Mouse (Mus musculus): ENCODE data around the gene Edrf1. TPM values are rescaled to one million over a fixed set of nuclear protein-coding genes. Genes with fewer than 3 reads are reported as not detected.

Gene Edrf1
- polyA plus RNA-seq, 1 experiment = 5.2 TPM

DNA sequence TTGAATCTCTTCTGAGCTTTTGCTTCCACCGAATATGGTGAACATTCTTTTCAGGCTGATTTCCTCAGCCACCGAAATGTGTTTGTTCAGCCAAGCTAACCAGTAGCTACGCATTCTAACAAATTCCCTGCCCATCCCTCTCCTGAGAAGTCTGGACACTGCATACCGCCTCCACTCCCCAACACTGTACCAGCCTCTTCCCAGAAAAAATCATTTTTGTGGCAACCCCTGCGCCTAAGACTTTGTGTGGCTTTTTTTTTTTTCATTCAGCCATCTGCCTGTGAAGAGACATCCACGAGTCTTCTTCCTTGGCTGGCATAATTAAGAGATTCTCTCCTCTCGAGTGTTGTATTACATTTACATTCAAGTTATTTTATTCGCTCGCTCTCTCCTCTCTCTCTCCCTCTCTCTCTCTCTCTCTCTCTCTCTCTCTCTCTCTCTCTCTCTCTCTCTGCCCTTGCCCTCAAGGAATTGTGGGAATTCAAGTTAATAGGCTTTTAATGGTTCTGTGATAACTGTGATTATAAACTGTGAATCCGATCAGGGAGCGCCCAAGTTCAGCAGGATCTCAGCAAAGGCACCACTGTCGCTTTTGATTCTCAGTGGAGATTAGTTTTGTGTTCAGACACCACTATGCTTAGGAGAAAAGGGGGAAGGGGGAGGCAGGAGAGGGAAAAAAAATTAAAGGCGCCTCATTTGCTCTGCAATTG lies 28.6 kb upstream of the Edrf1 start:
- Histone ChIP-seq H3K27me3 (ENCODE audit: control insufficient read depth, insufficient read depth, insufficient read length) (peaks cover 30% of the 10 kb centered on the region), H3ac (ENCODE audit: control insufficient read depth, insufficient read length) (no peak overlapping the region), H3K4me3 (no peak overlapping the region), H3K36me3 (ENCODE audit: control insufficient read depth, insufficient read depth) (no peaks in the 10 kb centered on the region), H3K79me2 (ENCODE audit: control insufficient read depth, insufficient read depth) (no peaks in the 10 kb centered on the region), H3K4me2 (ENCODE audit: low read depth) (no peak overlapping the region)
- TF ChIP-seq TCF12 (IDR thresholded peaks at IDR 0.05; ENCODE audit: insufficient read depth, poor library complexity, severe bottlenecking) (no peak), TCF3 (IDR thresholded peaks at IDR 0.05; ENCODE audit: insufficient read length, low read depth) (no peak), CEBPB (IDR thresholded peaks at IDR 0.05; ENCODE audit: insufficient read depth, poor library complexity, severe bottlenecking) (no peak), SRF (IDR thresholded peaks at IDR 0.05; ENCODE audit: control insufficient read depth, insufficient read length, low read depth) (no peak), POLR2AphosphoS2 (IDR thresholded peaks at IDR 0.05; ENCODE audit: insufficient read length, low read depth) (no peak), E2F4 (IDR thresholded peaks at IDR 0.05; ENCODE audit: insufficient read depth) (no peak), POLR2A (IDR thresholded peaks at IDR 0.05; ENCODE audit: insufficient read length, low read depth) (no peak), REST (IDR thresholded peaks at IDR 0.05; ENCODE audit: insufficient read depth, insufficient read length) (no peak), USF1 (IDR thresholded peaks at IDR 0.05; ENCODE audit: low read depth) (no peak), MYOD1 (IDR thresholded peaks at IDR 0.05; ENCODE audit: control insufficient read depth in 1 of 3, insufficient read length in 2 of 3, low read depth in 2 of 3) (no peak), MYOG (IDR thresholded peaks at IDR 0.05; ENCODE audit: control insufficient read depth in 1 of 3, insufficient read depth in 1 of 3, insufficient read length in 2 of 3, low read depth in 2 of 3) (no peak), MAX (IDR thresholded peaks at IDR 0.05; ENCODE audit: low read depth) (no peak)

DNA sequence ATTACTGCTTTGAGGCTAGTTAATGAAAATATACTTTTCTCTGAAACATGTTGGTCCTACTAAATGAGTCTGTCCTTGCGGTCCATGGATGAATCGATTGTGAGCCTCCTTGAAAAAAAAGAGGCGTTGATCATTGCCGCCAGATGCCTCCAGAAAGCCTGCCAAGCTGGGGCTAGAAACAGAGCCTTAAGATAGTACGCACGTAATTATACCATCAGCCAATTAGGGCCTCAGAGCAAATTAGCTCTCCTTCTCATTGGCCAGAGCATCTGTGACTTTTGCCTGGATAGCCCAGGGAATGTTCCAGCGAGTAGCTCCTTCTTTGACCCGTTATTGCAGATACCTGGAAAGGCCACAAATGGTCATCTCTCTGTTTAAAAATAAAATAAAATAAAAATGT lies 27.8 kb upstream of the Edrf1 start:
- peaks cover 38% of the 10 kb centered on the region for H3K27me3 ChIP-seq (ENCODE audit: control insufficient read depth, insufficient read depth, insufficient read length)
- no peak for TF ChIP-seq MAX (IDR thresholded peaks at IDR 0.05; ENCODE audit: low read depth)
- TF ChIP-seq TCF12 (IDR thresholded peaks at IDR 0.05; ENCODE audit: insufficient read depth, poor library complexity, severe bottlenecking) = no peak
- TF ChIP-seq REST (IDR thresholded peaks at IDR 0.05; ENCODE audit: insufficient read depth, insufficient read length) = no peak
- no peak overlapping the region for H3ac ChIP-seq (ENCODE audit: control insufficient read depth, insufficient read length)
- H3K4me3 ChIP-seq = no peak overlapping the region
- no peaks in the 10 kb centered on the region for H3K79me2 ChIP-seq (ENCODE audit: control insufficient read depth, insufficient read depth)
- H3K36me3 ChIP-seq (ENCODE audit: control insufficient read depth, insufficient read depth) = no peaks in the 10 kb centered on the region
- H3K4me2 ChIP-seq (ENCODE audit: low read depth) = no peak overlapping the region

DNA sequence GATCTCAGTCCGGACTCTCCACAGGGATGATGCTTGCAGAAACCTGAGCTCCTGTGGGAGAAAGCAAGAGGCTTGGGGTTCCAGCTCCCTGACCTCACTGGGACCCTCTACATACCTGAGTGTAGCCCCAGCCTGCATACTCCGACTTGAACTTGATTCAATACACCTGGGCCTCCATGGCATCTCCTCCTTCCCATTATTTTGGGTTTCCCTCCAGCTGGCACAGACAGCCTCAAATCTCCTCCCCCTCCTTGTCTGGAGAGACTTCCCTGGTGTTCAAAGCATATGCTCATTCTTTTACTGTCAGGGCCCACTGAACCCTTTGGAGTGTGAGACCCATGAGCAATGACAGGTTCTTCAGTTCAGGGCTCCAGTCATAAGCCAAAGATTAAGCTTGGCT lies 24.4 kb upstream of the Edrf1 start:
- peaks cover 42% of the 10 kb centered on the region for H3K27me3 ChIP-seq (ENCODE audit: control insufficient read depth, insufficient read depth, insufficient read length)
- TF ChIP-seq MYOD1 (IDR thresholded peaks at IDR 0.05; ENCODE audit: control insufficient read depth in 1 of 3, insufficient read length in 2 of 3, low read depth in 2 of 3) (no peak), USF1 (IDR thresholded peaks at IDR 0.05; ENCODE audit: low read depth) (no peak), MYOG (IDR thresholded peaks at IDR 0.05; ENCODE audit: control insufficient read depth in 1 of 3, insufficient read depth in 1 of 3, insufficient read length in 2 of 3, low read depth in 2 of 3) (no peak), CEBPB (IDR thresholded peaks at IDR 0.05; ENCODE audit: insufficient read depth, poor library complexity, severe bottlenecking) (no peak), SRF (IDR thresholded peaks at IDR 0.05; ENCODE audit: control insufficient read depth, insufficient read length, low read depth) (no peak), TCF3 (IDR thresholded peaks at IDR 0.05; ENCODE audit: insufficient read length, low read depth) (no peak), REST (IDR thresholded peaks at IDR 0.05; ENCODE audit: insufficient read depth, insufficient read length) (no peak)
- H3K4me2 ChIP-seq (ENCODE audit: low read depth) = no peak overlapping the region
- no peaks in the 10 kb centered on the region for H3K36me3 ChIP-seq (ENCODE audit: control insufficient read depth, insufficient read depth)
- H3K4me3 ChIP-seq = no peak overlapping the region
- H3K79me2 ChIP-seq (ENCODE audit: control insufficient read depth, insufficient read depth) = no peaks in the 10 kb centered on the region
- no peak overlapping the region for H3ac ChIP-seq (ENCODE audit: control insufficient read depth, insufficient read length)

DNA sequence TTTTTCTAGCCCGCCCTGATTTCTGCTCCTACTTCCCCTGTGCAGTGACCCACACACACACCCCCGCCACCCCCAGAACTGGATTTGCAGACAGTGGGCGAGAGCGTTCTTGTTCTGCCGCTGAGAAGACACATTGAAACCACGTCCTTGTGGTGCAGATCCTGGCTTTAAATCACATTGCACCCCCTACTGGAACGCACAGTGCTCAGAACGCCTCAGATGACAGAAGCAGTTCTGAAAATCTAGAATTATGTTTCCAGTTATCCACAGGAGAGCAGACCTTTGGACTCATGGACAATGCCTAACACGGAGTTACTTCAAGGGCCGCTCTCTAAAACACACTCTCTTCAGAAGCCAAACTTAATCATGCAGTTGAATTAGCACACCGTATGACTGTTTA lies 16.6 kb upstream of the Edrf1 start:
- Histone ChIP-seq H3K4me3 (no peak overlapping the region), H3K27me3 (ENCODE audit: control insufficient read depth, insufficient read depth, insufficient read length) (peaks cover 67% of the 10 kb centered on the region), H3ac (ENCODE audit: control insufficient read depth, insufficient read length) (no peak overlapping the region), H3K79me2 (ENCODE audit: control insufficient read depth, insufficient read depth) (no peaks in the 10 kb centered on the region), H3K4me2 (ENCODE audit: low read depth) (no peak overlapping the region), H3K36me3 (ENCODE audit: control insufficient read depth, insufficient read depth) (no peaks in the 10 kb centered on the region)
- no peak for TF ChIP-seq SRF (IDR thresholded peaks at IDR 0.05; ENCODE audit: control insufficient read depth, insufficient read length, low read depth)
- no peak for TF ChIP-seq CEBPB (IDR thresholded peaks at IDR 0.05; ENCODE audit: insufficient read depth, poor library complexity, severe bottlenecking)
- TF ChIP-seq TCF3 (IDR thresholded peaks at IDR 0.05; ENCODE audit: insufficient read length, low read depth) = no peak
- TF ChIP-seq MAX (IDR thresholded peaks at IDR 0.05; ENCODE audit: low read depth) = no peak
- TF ChIP-seq REST (IDR thresholded peaks at IDR 0.05; ENCODE audit: insufficient read depth, insufficient read length) = no peak
- no peak for TF ChIP-seq USF1 (IDR thresholded peaks at IDR 0.05; ENCODE audit: low read depth)
- TF ChIP-seq E2F4 (IDR thresholded peaks at IDR 0.05; ENCODE audit: insufficient read depth) = no peak
- no peak for TF ChIP-seq MYOD1 (IDR thresholded peaks at IDR 0.05; ENCODE audit: control insufficient read depth in 1 of 3, insufficient read length in 2 of 3, low read depth in 2 of 3)
- no peak for TF ChIP-seq POLR2AphosphoS2 (IDR thresholded peaks at IDR 0.05; ENCODE audit: insufficient read length, low read depth)
- no peak for TF ChIP-seq MYOG (IDR thresholded peaks at IDR 0.05; ENCODE audit: control insufficient read depth in 1 of 3, insufficient read depth in 1 of 3, insufficient read length in 2 of 3, low read depth in 2 of 3)
- TF ChIP-seq POLR2A (IDR thresholded peaks at IDR 0.05; ENCODE audit: insufficient read length, low read depth) = no peak
- TF ChIP-seq TCF12 (IDR thresholded peaks at IDR 0.05; ENCODE audit: insufficient read depth, poor library complexity, severe bottlenecking) = no peak

DNA sequence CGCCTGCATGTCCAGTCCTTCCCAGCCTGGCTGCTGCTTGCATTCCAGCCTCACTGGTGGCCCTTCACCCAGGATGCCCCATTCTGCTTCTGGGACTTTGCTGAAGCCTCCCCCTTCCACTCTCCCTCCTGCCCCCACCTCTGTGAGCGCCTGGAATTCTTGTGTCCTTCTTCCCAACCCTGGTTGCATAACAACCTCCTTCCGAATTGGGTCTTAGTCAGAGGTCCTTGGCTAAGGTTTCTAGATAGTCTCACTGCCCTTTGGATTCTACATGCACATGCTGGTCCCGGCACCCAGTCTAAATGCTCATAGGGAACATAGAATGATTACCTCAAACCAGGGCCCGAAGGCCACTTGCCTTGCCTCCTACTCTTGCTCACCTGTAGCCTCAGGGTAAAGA lies 14.1 kb upstream of the Edrf1 start:
- Histone ChIP-seq H3ac (ENCODE audit: control insufficient read depth, insufficient read length) (no peak overlapping the region), H3K79me2 (ENCODE audit: control insufficient read depth, insufficient read depth) (no peaks in the 10 kb centered on the region), H3K4me2 (ENCODE audit: low read depth) (no peak overlapping the region), H3K36me3 (ENCODE audit: control insufficient read depth, insufficient read depth) (no peaks in the 10 kb centered on the region), H3K27me3 (ENCODE audit: control insufficient read depth, insufficient read depth, insufficient read length) (peaks cover 60% of the 10 kb centered on the region), H3K4me3 (no peak overlapping the region)
- TF ChIP-seq POLR2AphosphoS2 (IDR thresholded peaks at IDR 0.05; ENCODE audit: insufficient read length, low read depth) = no peak
- TF ChIP-seq CEBPB (IDR thresholded peaks at IDR 0.05; ENCODE audit: insufficient read depth, poor library complexity, severe bottlenecking) = no peak
- no peak for TF ChIP-seq MYOG (IDR thresholded peaks at IDR 0.05; ENCODE audit: control insufficient read depth in 1 of 3, insufficient read depth in 1 of 3, insufficient read length in 2 of 3, low read depth in 2 of 3)
- no peak for TF ChIP-seq USF1 (IDR thresholded peaks at IDR 0.05; ENCODE audit: low read depth)
- no peak for TF ChIP-seq REST (IDR thresholded peaks at IDR 0.05; ENCODE audit: insufficient read depth, insufficient read length)
- TF ChIP-seq E2F4 (IDR thresholded peaks at IDR 0.05; ENCODE audit: insufficient read depth) = no peak
- no peak for TF ChIP-seq MAX (IDR thresholded peaks at IDR 0.05; ENCODE audit: low read depth)
- no peak for TF ChIP-seq POLR2A (IDR thresholded peaks at IDR 0.05; ENCODE audit: insufficient read length, low read depth)
- no peak for TF ChIP-seq TCF3 (IDR thresholded peaks at IDR 0.05; ENCODE audit: insufficient read length, low read depth)
- no peak for TF ChIP-seq TCF12 (IDR thresholded peaks at IDR 0.05; ENCODE audit: insufficient read depth, poor library complexity, severe bottlenecking)
- no peak for TF ChIP-seq SRF (IDR thresholded peaks at IDR 0.05; ENCODE audit: control insufficient read depth, insufficient read length, low read depth)
- no peak for TF ChIP-seq MYOD1 (IDR thresholded peaks at IDR 0.05; ENCODE audit: control insufficient read depth in 1 of 3, insufficient read length in 2 of 3, low read depth in 2 of 3)
